Mouse (Mus musculus) hindbrain, embryonic 10.5 days (tissue): ENCODE measurements around the gene Crybg3. TPM values are rescaled to one million over a fixed set of nuclear protein-coding genes. Genes with fewer than 3 reads are reported as not detected.

ENCODE experiments used
- DNase-seq: peaks from one replicate; pipeline ENCODE4 v3.0.0-alpha.2; 2017; ENCODE audit warnings: low spot score
- H3K27ac ChIP-seq: fragments of 300-500 bp; sonication (generic); 2 replicates; pipeline ENCODE4 v1.5.1; 2016; ENCODE audit warnings: mild to moderate bottlenecking, moderate library complexity
- H3K27me3 ChIP-seq: fragments of 300-500 bp; sonication (generic); 2 replicates; pipeline ENCODE4 v1.6.1; 2016; ENCODE audit warnings: mild to moderate bottlenecking; ENCODE audit not compliant: poor library complexity, insufficient read depth, severe bottlenecking
- H3K36me3 ChIP-seq: fragments of 300-500 bp; sonication (generic); 2 replicates; pipeline ENCODE4 v1.6.1; 2016; ENCODE audit warnings: mild to moderate bottlenecking, moderate library complexity
- H3K4me1 ChIP-seq: fragments of 300-500 bp; sonication (generic); replicated peaks from 2 replicates; pipeline ENCODE4 v1.6.1; 2016; ENCODE audit warnings: mild to moderate bottlenecking
- H3K4me3 ChIP-seq: fragments of 300-500 bp; sonication (generic); 2 replicates; pipeline ENCODE4 v1.5.1; 2016; ENCODE audit warnings: mild to moderate bottlenecking, moderate library complexity
- H3K9me3 ChIP-seq: fragments of 300-500 bp; sonication (generic); 2 replicates; pipeline ENCODE4 v1.6.1; 2016; ENCODE audit warnings: mild to moderate bottlenecking, moderate library complexity
- WGBS: fragments of 180-500 bp; shearing (Covaris S2); methylation state at CpG from one replicate; pipeline ENCODE4 v1.1.7; 2016; 5-methylcytosine and 5-hydroxymethylcytosine counted together
- polyA plus RNA-seq: library from polyadenylated mRNA; unstranded; fragments of >200 nt; fragmentation: Nextera tagmentation; extraction: Ambion mirVana; gene quantifications from 2 replicates; pipeline ENCODE4 v1.2.1, GENCODE M21; 2016

The Crybg3 gene
- polyA plus RNA-seq, 1 experiment from 2014 or later: 5.5 TPM

DNA sequence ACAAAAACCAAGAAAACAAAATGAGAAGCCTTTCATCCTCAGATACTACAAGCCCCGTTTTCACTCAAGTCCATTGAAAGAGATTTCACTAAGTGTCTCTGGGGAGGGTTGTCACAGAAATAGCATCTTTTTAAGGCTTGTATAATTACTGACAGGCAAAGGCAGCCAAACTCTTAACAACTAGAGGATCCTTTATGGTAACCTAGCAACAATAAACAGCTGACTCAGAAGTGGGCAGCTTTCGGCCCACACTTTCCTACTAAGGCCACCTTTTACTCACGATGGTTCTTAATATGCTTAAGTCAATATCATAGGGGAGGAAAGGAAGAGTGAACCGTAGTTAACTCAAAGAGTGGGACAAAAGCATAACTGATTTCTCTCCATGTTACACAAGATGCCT lies 53.3 kb downstream of the Crybg3 start:
- Histone ChIP-seq H3K9me3 (no peaks in the 10 kb centered on the region), H3K27ac (no peak overlapping the region), H3K27me3 (no peaks in the 10 kb centered on the region), H3K4me3 (no peak overlapping the region), H3K4me1 (0 out of 2 replicates have a peak, but pooled peaks cover 18% of the 10 kb centered on the region), H3K36me3 (peaks cover 5% of the 10 kb centered on the region; the same call in 1 of the 2 replicates)
- DNase-seq: no peak
- WGBS: 63% methylated on average over 4 of the region's 4 CpGs

DNA sequence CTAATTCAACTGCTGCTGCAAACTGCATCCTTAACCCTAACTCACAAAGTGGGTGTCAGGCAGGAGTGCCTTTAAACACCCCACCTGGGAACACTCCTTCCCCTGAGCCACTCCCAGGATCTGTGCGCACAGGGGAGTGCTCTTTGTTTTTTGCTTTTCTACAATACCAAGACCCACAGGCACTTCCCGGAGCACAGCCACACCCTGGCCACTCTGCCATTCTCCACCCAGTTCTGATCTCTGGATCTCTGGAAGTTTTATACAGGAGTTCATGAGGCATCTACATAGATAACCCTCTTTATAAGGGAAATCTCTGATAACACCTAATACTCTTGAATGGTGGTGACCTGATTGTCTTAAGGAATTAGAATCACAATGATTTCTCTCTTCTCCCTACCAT lies 55.4 kb downstream of the Crybg3 start:
- H3K4me1 ChIP-seq: 0 out of 2 replicates have a peak, but pooled peaks cover 18% of the 10 kb centered on the region
- H3K27ac ChIP-seq: no peak overlapping the region
- no peak for DNase-seq
- H3K9me3 ChIP-seq: no peaks in the 10 kb centered on the region
- peaks cover 5% of the 10 kb centered on the region; the same call in 1 of the 2 replicates for H3K36me3 ChIP-seq
- 81% methylated on average over 2 of the region's 2 CpGs for WGBS
- no peaks in the 10 kb centered on the region for H3K27me3 ChIP-seq
- H3K4me3 ChIP-seq: no peak overlapping the region

GRCm38 (mm10) chr16:59541382-59541781 lies 59.4 kb downstream of the Crybg3 start:
- 0 out of 2 replicates have a peak, but pooled peaks cover 7% of the 10 kb centered on the region for H3K4me1 ChIP-seq
- no peak overlapping the region for H3K4me3 ChIP-seq
- H3K9me3 ChIP-seq: no peaks in the 10 kb centered on the region
- no peak overlapping the region for H3K27ac ChIP-seq
- WGBS: 81% methylated on average over 4 of the region's 4 CpGs
- H3K27me3 ChIP-seq: no peaks in the 10 kb centered on the region
- DNase-seq: no peak
- H3K36me3 ChIP-seq: peaks cover 16% of the 10 kb centered on the region

DNA sequence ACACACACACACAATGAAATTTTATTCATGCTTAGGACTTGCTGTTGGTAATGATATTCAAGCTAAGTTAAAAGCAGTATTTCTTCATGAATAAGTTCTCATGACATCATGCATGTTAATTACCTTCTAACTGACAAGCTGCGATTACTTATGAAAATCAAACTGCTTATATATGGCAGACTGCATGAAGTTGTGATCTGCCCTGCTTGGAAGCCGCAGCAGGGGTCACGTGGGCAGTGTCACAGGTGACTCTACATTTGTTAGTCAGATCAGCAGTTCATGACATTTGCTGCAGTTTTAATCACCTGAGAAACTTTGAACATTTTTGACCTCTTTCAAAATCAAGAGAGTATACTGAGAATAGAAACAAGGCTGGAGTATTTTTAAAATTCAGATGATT lies 59.8 kb downstream of the Crybg3 start:
- DNase-seq: no peak
- Histone ChIP-seq H3K27me3 (no peaks in the 10 kb centered on the region), H3K4me1 (0 out of 2 replicates have a peak, but pooled peaks cover 7% of the 10 kb centered on the region), H3K4me3 (no peak overlapping the region), H3K27ac (no peak overlapping the region), H3K9me3 (no peaks in the 10 kb centered on the region), H3K36me3 (peaks cover 20% of the 10 kb centered on the region)
- WGBS: 85% methylated on average over 3 of the region's 3 CpGs

- Histone ChIP-seq H3K4me3 (no peak overlapping the region), H3K36me3 (peaks cover 27% of the 10 kb centered on the region), H3K27ac (no peak overlapping the region), H3K27me3 (no peaks in the 10 kb centered on the region), H3K9me3 (no peaks in the 10 kb centered on the region), H3K4me1 (no peaks in the 10 kb centered on the region)
- 84% methylated on average over 5 of the region's 5 CpGs for WGBS
- no peak for DNase-seq
Observed at GRCm38 (mm10) chr16:59535673-59536072, 65.1 kb downstream of the Crybg3 start.

DNA sequence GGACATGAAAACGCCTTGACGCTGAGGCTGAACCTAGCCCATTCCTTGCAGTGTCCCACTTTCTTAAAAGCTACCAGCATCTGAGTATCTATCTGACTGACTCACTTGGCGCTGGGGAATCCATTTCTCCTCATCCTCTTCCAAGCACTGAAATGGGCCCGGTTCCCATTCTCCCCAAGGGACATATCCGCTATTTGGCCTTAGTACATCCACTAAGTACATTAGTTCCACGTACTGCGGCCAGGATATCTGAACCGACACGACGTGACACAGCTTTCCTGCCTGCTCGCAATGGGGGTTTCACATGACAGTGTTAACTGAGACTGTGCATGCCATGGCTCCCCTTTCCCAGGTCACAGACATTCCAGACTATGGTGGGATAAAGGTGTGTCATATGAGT lies 66.4 kb downstream of the Crybg3 start:
- H3K4me1 ChIP-seq: no peaks in the 10 kb centered on the region
- peaks cover 38% of the 10 kb centered on the region for H3K36me3 ChIP-seq
- H3K9me3 ChIP-seq: no peaks in the 10 kb centered on the region
- H3K4me3 ChIP-seq: no peak overlapping the region
- no peak overlapping the region for H3K27ac ChIP-seq
- H3K27me3 ChIP-seq: no peaks in the 10 kb centered on the region
- no peak for DNase-seq
- 87% methylated on average over 11 of the region's 11 CpGs for WGBS

GRCm38 (mm10) chr16:59532561-59532960 lies 68.2 kb downstream of the Crybg3 start:
- 45% methylated on average over 3 of the region's 3 CpGs for WGBS
- H3K4me1 ChIP-seq: no peaks in the 10 kb centered on the region
- H3K27ac ChIP-seq: no peak overlapping the region
- peaks cover 40% of the 10 kb centered on the region for H3K36me3 ChIP-seq
- no peak overlapping the region for H3K4me3 ChIP-seq
- no peaks in the 10 kb centered on the region for H3K27me3 ChIP-seq
- DNase-seq: no peak
- H3K9me3 ChIP-seq: no peaks in the 10 kb centered on the region

DNA sequence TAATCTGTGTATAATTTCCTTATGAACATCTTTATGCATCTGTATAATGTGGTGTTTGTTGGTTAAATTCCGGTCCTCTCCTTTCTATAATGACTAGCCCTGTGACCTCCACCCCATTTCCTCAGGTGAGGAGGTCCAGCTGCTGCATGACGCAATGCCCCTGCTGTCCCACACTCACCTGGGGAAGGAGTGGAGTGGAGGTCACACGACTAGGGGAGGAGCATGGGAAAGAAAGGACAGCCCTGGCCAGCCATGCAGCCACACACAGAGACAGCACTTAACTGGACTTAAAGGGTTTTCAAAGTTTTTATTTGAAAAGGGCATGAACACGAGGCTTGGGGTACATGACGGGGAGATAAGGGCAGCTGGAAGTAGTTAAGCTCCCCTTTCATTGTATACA lies 69.5 kb downstream of the Crybg3 start:
- no peak overlapping the region for H3K27ac ChIP-seq
- WGBS: 83% methylated on average over 5 of the region's 5 CpGs
- H3K27me3 ChIP-seq: no peaks in the 10 kb centered on the region
- H3K36me3 ChIP-seq: peaks cover 27% of the 10 kb centered on the region
- DNase-seq: no peak
- H3K9me3 ChIP-seq: no peaks in the 10 kb centered on the region
- H3K4me1 ChIP-seq: no peaks in the 10 kb centered on the region
- H3K4me3 ChIP-seq: no peak overlapping the region

DNA sequence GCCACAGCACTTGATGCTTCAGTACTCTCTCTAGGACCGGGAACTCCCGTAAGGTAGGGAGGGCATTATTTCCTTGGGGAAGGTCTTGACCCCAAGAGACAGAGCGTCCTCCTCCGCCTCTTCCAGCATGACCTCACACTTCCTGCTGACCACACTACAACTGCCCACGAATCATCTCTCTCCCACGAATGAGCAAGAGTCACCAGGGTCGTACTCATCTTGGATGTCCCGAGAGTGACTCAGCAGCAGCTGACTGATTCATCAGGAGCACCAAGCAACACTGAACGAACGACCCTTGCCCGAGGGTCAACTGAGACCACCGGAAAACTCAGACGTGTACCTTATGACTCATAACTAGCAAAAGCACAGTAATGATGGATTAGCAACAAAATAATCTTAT lies 71.2 kb downstream of the Crybg3 start:
- Histone ChIP-seq H3K4me3 (no peak overlapping the region), H3K27me3 (no peaks in the 10 kb centered on the region), H3K4me1 (no peaks in the 10 kb centered on the region), H3K27ac (no peak overlapping the region), H3K9me3 (no peaks in the 10 kb centered on the region), H3K36me3 (peaks cover 19% of the 10 kb centered on the region)
- 89% methylated on average over 13 of the region's 13 CpGs for WGBS
- DNase-seq: no peak

GRCm38 (mm10) chr16:59526939-59527338 lies 73.8 kb downstream of the Crybg3 start:
- DNase-seq: no peak
- Histone ChIP-seq H3K9me3 (no peaks in the 10 kb centered on the region), H3K36me3 (peaks cover 14% of the 10 kb centered on the region), H3K27me3 (no peaks in the 10 kb centered on the region), H3K27ac (no peak overlapping the region), H3K4me3 (no peak overlapping the region), H3K4me1 (no peaks in the 10 kb centered on the region)
- WGBS: 80% methylated on average over 6 of the region's 6 CpGs

- H3K4me1 ChIP-seq: no peaks in the 10 kb centered on the region
- no peak overlapping the region for H3K4me3 ChIP-seq
- no peaks in the 10 kb centered on the region for H3K27me3 ChIP-seq
- no peak overlapping the region for H3K27ac ChIP-seq
- peaks cover 15% of the 10 kb centered on the region; the same call in 1 of the 2 replicates for H3K36me3 ChIP-seq
- WGBS: 90% methylated on average over 16 of the region's 16 CpGs
- DNase-seq: no peak
- no peaks in the 10 kb centered on the region for H3K9me3 ChIP-seq
Observed at GRCm38 (mm10) chr16:59521752-59522423, 78.9 kb downstream of the Crybg3 start.

- no peak overlapping the region for H3K27ac ChIP-seq
- peaks cover 25% of the 10 kb centered on the region; the same call in 1 of the 2 replicates for H3K36me3 ChIP-seq
- no peaks in the 10 kb centered on the region for H3K27me3 ChIP-seq
- no peaks in the 10 kb centered on the region for H3K4me1 ChIP-seq
- no peaks in the 10 kb centered on the region for H3K9me3 ChIP-seq
- 74% methylated on average over 15 of the region's 15 CpGs for WGBS
- no peak overlapping the region for H3K4me3 ChIP-seq
- no peak for DNase-seq
Observed at GRCm38 (mm10) chr16:59517447-59518219, 83.1 kb downstream of the Crybg3 start.

- no peaks in the 10 kb centered on the region for H3K27me3 ChIP-seq
- WGBS: 94% methylated on average over 10 of the region's 10 CpGs
- DNase-seq: no peak
- H3K4me1 ChIP-seq: no peaks in the 10 kb centered on the region
- H3K27ac ChIP-seq: no peak overlapping the region
- peaks cover 25% of the 10 kb centered on the region; the same call in 1 of the 2 replicates for H3K36me3 ChIP-seq
- no peak overlapping the region for H3K4me3 ChIP-seq
- H3K9me3 ChIP-seq: no peaks in the 10 kb centered on the region
Observed at GRCm38 (mm10) chr16:59516965-59517364, 83.8 kb downstream of the Crybg3 start.
